Mouse (Mus musculus) testis, adult 2 months (tissue): ENCODE results near the gene Fryl.

Experiments used
- CTCF ChIP-seq: fragments of 200-500 bp; IDR thresholded peaks from 2 replicates; pipeline ENCODE4 v1.5.1; 2012; ENCODE audit warnings: low read depth, mild to moderate bottlenecking, inconsistent platforms, low read length, moderate library complexity; ENCODE audit not compliant: control insufficient read depth, insufficient read depth, insufficient replicate concordance
- POLR2A ChIP-seq: fragments of 200-500 bp; IDR thresholded peaks from 2 replicates; pipeline ENCODE4 v1.6.1; 2012; ENCODE audit warnings: low read depth, mild to moderate bottlenecking, inconsistent platforms, low read length, moderate library complexity; ENCODE audit not compliant: control insufficient read depth

- TF ChIP-seq POLR2A = no peak
- TF ChIP-seq CTCF = peak; percentile 8; the same call in 1 of the 2 replicates
Observed at GRCm38 (mm10) chr5:73194083-73194570, 62.3 kb downstream of the Fryl start.
